Mouse (Mus musculus) liver, adult 2 months (tissue): Measurements from ENCODE around the gene Klhdc7b. TPM values are rescaled to one million over a fixed set of nuclear protein-coding genes. Genes with fewer than 3 reads are reported as not detected.

Experiments
- DNase-seq: peaks from one replicate; pipeline ENCODE4 v3.0.0-alpha.2; 2011; ENCODE audit warnings: low read depth, low spot score; ENCODE audit errors: extremely low read depth
- H3K27ac ChIP-seq: fragments of 200-500 bp; replicated peaks from 2 replicates; pipeline ENCODE4 v1.5.1; 2012; ENCODE audit warnings: low read depth, mild to moderate bottlenecking, control low read depth, inconsistent platforms, low read length; ENCODE audit not compliant: insufficient read depth
- H3K27me3 ChIP-seq: fragments of 200-500 bp; 2 replicates; pipeline ENCODE4 v1.6.1; 2012; ENCODE audit warnings: mild to moderate bottlenecking, moderate library complexity, low read length, inconsistent platforms; ENCODE audit not compliant: control insufficient read depth, insufficient read depth
- H3K36me3 ChIP-seq: fragments of 200-500 bp; 2 replicates; pipeline ENCODE4 v1.6.1; 2012; ENCODE audit warnings: low read length, inconsistent platforms; ENCODE audit not compliant: control insufficient read depth, insufficient read depth
- H3K4me1 ChIP-seq: fragments of 200-500 bp; 2 replicates; pipeline ENCODE4 v1.6.1; 2011; ENCODE audit warnings: low read length; ENCODE audit not compliant: control insufficient read depth, insufficient read depth
- H3K4me3 ChIP-seq: fragments of 200-500 bp; 2 replicates; pipeline ENCODE4 v1.5.1; 2011; ENCODE audit warnings: low read depth, mild to moderate bottlenecking, control low read depth, low read length, moderate library complexity; ENCODE audit not compliant: insufficient read depth
- H3K79me2 ChIP-seq: fragments of 200-500 bp; 2 replicates; pipeline ENCODE4 v1.6.1; 2012; ENCODE audit warnings: inconsistent platforms, mild to moderate bottlenecking, low read length, moderate library complexity; ENCODE audit not compliant: control insufficient read depth, insufficient read depth
- H3K9ac ChIP-seq: fragments of 200-500 bp; 2 replicates; pipeline ENCODE4 v1.6.1; 2012; ENCODE audit warnings: low read depth, mild to moderate bottlenecking, control low read depth, inconsistent platforms, low read length
- CTCF ChIP-seq: fragments of 200-500 bp; IDR thresholded peaks from 2 replicates; pipeline ENCODE4 v1.5.1; 2011; ENCODE audit warnings: low read depth, low read length, control low read depth
- POLR2A ChIP-seq: fragments of 200-500 bp; IDR thresholded peaks from 2 replicates; pipeline ENCODE4 v1.6.1; 2011; ENCODE audit warnings: low read length, control low read depth; ENCODE audit not compliant: insufficient read depth; ENCODE audit errors: extremely low read depth
- WGBS: fragments of 180-500 bp; shearing (Covaris S2); methylation state at CpG from one replicate; pipeline ENCODE4 v1.1.7; 2018; 5-methylcytosine and 5-hydroxymethylcytosine counted together
- polyA plus RNA-seq: library from polyadenylated mRNA; depleted of rRNA; stranded (reverse); fragments of >200 nt; gene quantifications from 2 replicates; pipeline ENCODE4 v1.2.3, GENCODE M21; 2012
- total RNA-seq: library from RNA; depleted of rRNA; stranded (reverse); fragments of >200 nt; gene quantifications from 2 replicates; pipeline ENCODE4 v1.2.3, GENCODE M21; 2014

The Klhdc7b gene
- total and polyA plus RNA-seq, 2 experiments: 0.28 to 0.34 TPM

DNA sequence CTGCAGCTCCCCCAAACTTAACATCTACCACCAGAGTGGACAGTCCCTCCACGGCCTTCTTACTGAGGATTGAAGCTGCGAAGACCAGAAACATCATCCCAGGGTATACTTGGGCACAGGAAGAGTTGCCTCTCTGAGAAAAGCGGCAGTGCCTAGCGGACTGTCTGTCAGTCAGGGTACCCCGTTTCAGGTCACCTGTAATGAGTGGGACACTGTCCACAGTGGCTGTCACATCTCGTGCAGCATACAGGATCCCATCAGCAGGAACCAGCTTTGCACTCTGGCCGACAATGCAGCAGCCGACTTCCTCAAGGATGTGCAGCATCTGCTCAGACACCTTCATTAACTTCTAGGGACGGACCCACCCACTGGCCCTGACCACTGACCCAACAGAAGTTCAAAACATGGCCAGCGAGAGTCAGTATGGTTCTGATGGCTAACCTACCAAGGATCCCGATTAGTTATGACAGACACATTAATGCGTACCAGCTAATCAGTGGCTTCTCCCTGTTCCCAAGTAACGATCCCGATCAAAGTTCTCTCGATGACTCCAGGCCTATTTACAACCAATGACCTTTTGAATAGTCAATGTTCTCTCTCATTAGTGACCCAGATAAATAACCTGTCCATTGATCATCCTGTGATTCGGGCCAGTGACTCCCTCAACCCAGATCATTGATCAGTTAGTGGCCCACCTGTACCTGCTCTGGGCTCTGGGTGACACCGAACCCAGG lies 9.7 kb upstream of the Klhdc7b start:
- H3K4me3 ChIP-seq: peak overlapping the region; percentile 67
- no peaks in the 10 kb centered on the region for H3K27me3 ChIP-seq
- H3K4me1 ChIP-seq: peaks cover 16% of the 10 kb centered on the region
- H3K79me2 ChIP-seq: peaks cover 4% of the 10 kb centered on the region; the same call in 1 of the 2 replicates
- DNase-seq: peak; percentile 100
- peak overlapping the region; percentile 88 for H3K9ac ChIP-seq
- peaks cover 6% of the 10 kb centered on the region; the same call in 1 of the 2 replicates for H3K36me3 ChIP-seq
- H3K27ac ChIP-seq: peak overlapping the region; percentile 93
- 34% methylated on average over 17 of the region's 17 CpGs for WGBS
- TF ChIP-seq CTCF (no peak), POLR2A (no peak)

- H3K9ac ChIP-seq: peak overlapping the region; percentile 75
- 36% methylated on average over 7 of the region's 7 CpGs for WGBS
- H3K27ac ChIP-seq: peak overlapping the region; percentile 90
- H3K4me3 ChIP-seq: peak overlapping the region; percentile 60
- H3K27me3 ChIP-seq: no peaks in the 10 kb centered on the region
- DNase-seq: peak; percentile 100
- peaks cover 4% of the 10 kb centered on the region; the same call in 1 of the 2 replicates for H3K79me2 ChIP-seq
- peaks cover 6% of the 10 kb centered on the region; the same call in 1 of the 2 replicates for H3K36me3 ChIP-seq
- peaks cover 16% of the 10 kb centered on the region for H3K4me1 ChIP-seq
- peak; percentile 43; the same call in 1 of the 2 replicates for TF ChIP-seq POLR2A
- no peak for TF ChIP-seq CTCF
Observed at GRCm38 (mm10) chr15:89376040-89376439, 8.7 kb upstream of the Klhdc7b start.

DNA sequence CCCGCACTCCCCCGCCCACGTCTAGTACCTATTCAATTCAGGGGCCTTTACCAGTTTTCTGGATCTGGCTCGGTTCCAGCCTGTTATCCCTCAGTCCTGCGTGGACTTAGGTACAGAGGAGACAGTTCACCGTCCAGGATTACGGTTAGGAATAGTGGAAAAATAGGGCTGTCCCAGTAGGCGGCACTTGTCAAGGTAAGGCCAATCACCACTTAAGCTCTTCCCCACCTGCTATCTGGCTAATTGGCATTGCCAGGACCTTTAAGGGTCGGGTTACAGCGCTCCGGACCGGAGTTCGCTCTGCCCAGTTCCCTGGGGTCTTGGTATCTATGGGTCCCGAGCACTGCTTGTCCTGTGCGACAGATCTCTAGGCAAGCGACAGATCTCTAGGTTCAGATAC lies 7.8 kb upstream of the Klhdc7b start, which contains the start of gene Tymp:
TSS of gene Tymp (minus strand) at position 83 of the 400 bp plus-strand sequence.
- DNase-seq: peak; percentile 96
- H3K79me2 ChIP-seq: peaks cover 4% of the 10 kb centered on the region; the same call in 1 of the 2 replicates
- TF ChIP-seq CTCF (no peak), POLR2A (peak; percentile 62; the same call in 1 of the 2 replicates)
- H3K9ac ChIP-seq: peak within 1 kb of the TSS; percentile 75
- peak within 1 kb of the TSS; percentile 90 for H3K27ac ChIP-seq
- H3K4me3 ChIP-seq: peak within 1 kb of the TSS; percentile 60
- no peaks in the 10 kb centered on the region for H3K27me3 ChIP-seq
- H3K36me3 ChIP-seq: peaks cover 3% of the 10 kb centered on the region; the same call in 1 of the 2 replicates
- WGBS: 18% methylated on average over 16 of the region's 16 CpGs
- peaks cover 16% of the 10 kb centered on the region for H3K4me1 ChIP-seq

DNA sequence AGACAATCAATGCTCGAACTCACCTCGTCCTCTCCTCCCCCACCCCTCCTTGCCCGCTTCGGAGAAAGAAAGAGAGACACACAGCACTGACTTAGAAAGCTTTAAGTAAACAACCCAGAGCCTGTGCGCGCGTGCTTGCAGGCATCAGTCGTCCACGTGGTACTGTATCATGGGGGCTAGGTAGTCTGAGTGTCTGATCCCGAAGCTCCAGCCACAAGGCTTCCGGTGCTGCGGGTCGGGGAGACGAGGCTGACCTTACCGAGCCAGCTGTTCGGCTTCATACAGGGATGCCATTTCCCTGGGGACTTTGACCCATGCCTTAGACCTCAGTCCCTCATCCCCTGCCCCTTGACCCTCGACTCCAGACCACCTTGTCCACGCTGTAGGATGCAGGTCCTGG lies 7.4 kb upstream of the Klhdc7b start:
- no peak for DNase-seq

DNA sequence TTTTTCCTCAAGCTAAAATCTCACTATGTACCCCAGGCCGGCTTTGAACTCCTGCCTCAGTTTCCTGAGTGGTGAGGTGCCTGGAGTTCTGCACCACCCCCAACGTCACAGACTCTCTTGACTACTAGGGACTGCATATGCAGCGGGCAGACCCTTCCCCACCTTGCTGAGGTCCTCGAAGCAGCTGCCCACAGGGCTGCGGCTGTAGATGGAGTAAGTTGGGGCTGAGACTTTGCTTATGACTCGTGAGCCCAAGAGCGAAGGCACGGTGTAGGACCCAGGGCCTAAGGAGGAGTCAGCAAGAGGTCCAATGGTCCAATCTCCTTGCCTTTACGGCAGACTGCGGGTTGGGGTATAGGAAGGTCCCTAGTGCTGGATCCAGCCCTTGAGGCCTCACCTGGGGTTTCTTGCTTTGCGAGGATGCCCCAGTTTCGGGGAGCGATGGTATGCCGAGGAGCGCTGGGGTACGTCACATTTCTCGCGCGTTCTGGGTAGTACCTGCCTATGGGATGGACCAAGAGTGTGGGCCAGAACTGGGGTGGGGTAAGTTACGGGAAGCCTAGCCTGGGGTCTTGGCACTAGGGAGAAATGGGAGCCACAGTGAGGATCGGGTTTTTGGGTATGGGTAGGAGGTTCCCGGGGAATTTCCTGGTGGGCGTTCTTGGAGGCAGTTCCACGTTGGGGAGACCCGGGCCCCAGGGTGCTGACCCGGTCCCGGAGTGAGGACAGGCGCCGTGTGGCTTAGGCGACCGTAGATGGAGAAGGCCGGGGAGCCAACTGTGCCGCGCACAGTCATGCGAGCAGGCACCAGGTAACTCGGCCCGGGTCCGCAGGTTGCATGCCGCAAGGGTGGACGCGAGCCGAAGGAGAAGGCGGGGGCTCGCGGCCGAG lies 6.5 kb upstream of the Klhdc7b start:
- Histone ChIP-seq H3K4me1 (peaks cover 14% of the 10 kb centered on the region), H3K27me3 (no peaks in the 10 kb centered on the region), H3K27ac (peak overlapping the region; percentile 90), H3K4me3 (peak overlapping the region; percentile 50), H3K36me3 (no peaks in the 10 kb centered on the region), H3K9ac (peak overlapping the region; percentile 53), H3K79me2 (peaks cover 4% of the 10 kb centered on the region; the same call in 1 of the 2 replicates)
- DNase-seq: peak; percentile 25
- TF ChIP-seq CTCF: no peak
- TF ChIP-seq POLR2A: no peak
- WGBS: 24% methylated on average over 46 of the region's 46 CpGs

More for the DNA sequence above, 7.4 kb upstream of the Klhdc7b start:
- Histone ChIP-seq H3K27me3 (no peaks in the 10 kb centered on the region), H3K79me2 (peaks cover 4% of the 10 kb centered on the region; the same call in 1 of the 2 replicates), H3K9ac (peak overlapping the region; percentile 75), H3K27ac (peak overlapping the region; percentile 90), H3K36me3 (peaks cover under 1% of the 10 kb centered on the region; the same call in 1 of the 2 replicates), H3K4me1 (peaks cover 16% of the 10 kb centered on the region), H3K4me3 (peak overlapping the region; percentile 60)
- TF ChIP-seq POLR2A (no peak), CTCF (no peak)
- WGBS: 10% methylated on average over 18 of the region's 18 CpGs
